Mouse (Mus musculus) erythroblast, embryonic 14.5 days (primary cell): ENCODE data around the gene Hmgcr. TPM values are rescaled to one million over a fixed set of nuclear protein-coding genes. Genes with fewer than 3 reads are reported as not detected.

Experiments
- H3K27me3 ChIP-seq: 2 replicates; pipeline ENCODE4 v1.6.1; 2012; ENCODE audit warnings: inconsistent platforms; ENCODE audit not compliant: control insufficient read depth
- H3K36me3 ChIP-seq: 2 replicates; pipeline ENCODE4 v1.6.1; 2012; ENCODE audit warnings: mild to moderate bottlenecking, inconsistent platforms; ENCODE audit not compliant: control insufficient read depth
- H3K4me1 ChIP-seq: 2 replicates; pipeline ENCODE4 v1.6.1; 2012; ENCODE audit warnings: inconsistent platforms; ENCODE audit not compliant: control insufficient read depth
- H3K4me3 ChIP-seq: replicated peaks from 2 replicates; pipeline ENCODE3; 2012; ENCODE audit warnings: moderate library complexity, mild to moderate bottlenecking, inconsistent platforms
- H3K9me3 ChIP-seq: 2 replicates; pipeline ENCODE4 v1.6.1; 2012; ENCODE audit warnings: low read length, inconsistent platforms, mixed read lengths; ENCODE audit not compliant: control insufficient read depth
- GATA1 ChIP-seq: IDR thresholded peaks from 2 replicates; pipeline ENCODE4 v1.6.1; 2012; ENCODE audit warnings: low read length, inconsistent platforms, mixed read lengths
- TAL1 ChIP-seq: IDR thresholded peaks from 3 replicates; pipeline ENCODE4 v1.6.1; 2012; ENCODE audit warnings: low read length, inconsistent platforms, mixed read lengths
- polyA plus RNA-seq: library from polyadenylated mRNA; stranded (reverse); fragments of >175 nt; gene quantifications from 2 replicates; pipeline ENCODE4 v1.2.3, GENCODE M21; 2012

The Hmgcr gene
- polyA plus RNA-seq, 1 experiment: 0.19 TPM

DNA sequence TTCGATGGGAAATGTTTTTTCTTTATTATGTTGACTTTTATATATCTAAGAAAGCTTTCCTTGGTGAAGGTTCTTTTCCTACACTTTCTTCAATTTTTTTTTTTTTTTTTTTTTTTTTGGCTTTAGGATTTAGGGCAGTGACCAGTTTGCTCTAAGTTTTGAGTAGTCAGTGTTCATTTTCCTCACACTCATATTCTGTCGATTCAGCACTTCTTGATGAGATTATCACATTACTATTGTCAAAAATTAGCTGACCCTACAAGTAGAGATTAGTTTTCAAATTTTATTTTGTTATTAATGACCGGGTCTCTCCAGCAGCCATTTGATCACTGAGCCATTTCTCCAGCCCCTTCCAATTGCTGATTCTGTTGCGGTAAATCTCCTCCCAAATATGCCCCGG, 19.2 kb upstream of the Hmgcr start:
- no peaks in the 10 kb centered on the region for H3K9me3 ChIP-seq
- no peak overlapping the region for H3K4me3 ChIP-seq
- TF ChIP-seq TAL1 (no peak), GATA1 (no peak)
- peaks cover 5% of the 10 kb centered on the region; the same call in 1 of the 2 replicates for H3K27me3 ChIP-seq
- H3K4me1 ChIP-seq: no peaks in the 10 kb centered on the region
- H3K36me3 ChIP-seq: no peaks in the 10 kb centered on the region

DNA sequence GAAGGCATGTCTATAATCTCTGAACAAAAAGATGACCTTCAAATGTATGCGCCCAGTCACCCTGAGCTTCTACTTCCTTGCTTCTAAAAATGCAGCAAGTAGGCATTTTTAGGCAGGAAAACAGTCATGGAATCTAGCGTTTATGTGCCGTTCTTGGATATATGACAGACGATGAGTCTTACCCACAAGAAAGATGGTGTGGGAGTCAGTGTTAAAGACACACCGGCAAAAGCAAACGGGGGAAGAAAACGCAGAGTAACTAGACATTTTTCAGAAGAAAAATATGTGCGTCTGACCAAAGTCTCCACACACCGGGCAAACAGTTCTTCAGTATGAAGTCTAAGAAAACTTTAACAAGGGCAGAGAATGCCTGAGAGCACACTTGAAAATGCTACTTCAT, 16.5 kb upstream of the Hmgcr start:
- Histone ChIP-seq H3K4me3 (no peak overlapping the region), H3K27me3 (peaks cover 8% of the 10 kb centered on the region; the same call in 1 of the 2 replicates), H3K9me3 (no peaks in the 10 kb centered on the region), H3K36me3 (no peaks in the 10 kb centered on the region), H3K4me1 (no peaks in the 10 kb centered on the region)
- TF ChIP-seq TAL1: no peak
- no peak for TF ChIP-seq GATA1

DNA sequence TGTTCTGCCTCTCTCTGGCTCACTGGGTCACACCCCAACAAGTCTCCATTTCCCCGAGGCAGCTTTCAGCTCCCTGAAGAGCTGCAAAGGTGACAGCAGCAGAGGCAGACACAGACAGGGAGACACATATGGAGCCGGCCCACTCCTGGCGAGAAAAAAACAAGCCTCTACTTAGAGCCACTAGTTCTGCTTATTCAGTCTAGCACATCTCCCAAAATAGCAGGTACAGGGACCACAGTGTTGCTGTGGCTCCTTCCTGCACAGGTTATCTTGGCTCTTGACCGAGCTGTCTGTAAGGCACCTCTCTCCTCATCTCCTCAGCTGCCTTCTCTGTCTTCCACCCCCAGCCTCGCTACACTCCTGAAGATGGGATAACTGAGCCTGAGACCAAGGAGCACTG, 14.0 kb upstream of the Hmgcr start:
- no peak overlapping the region for H3K4me3 ChIP-seq
- TF ChIP-seq GATA1: no peak
- no peak for TF ChIP-seq TAL1
- peaks cover 2% of the 10 kb centered on the region; the same call in 1 of the 2 replicates for H3K4me1 ChIP-seq
- no peaks in the 10 kb centered on the region for H3K36me3 ChIP-seq
- peaks cover 8% of the 10 kb centered on the region; the same call in 1 of the 2 replicates for H3K27me3 ChIP-seq
- no peaks in the 10 kb centered on the region for H3K9me3 ChIP-seq

DNA sequence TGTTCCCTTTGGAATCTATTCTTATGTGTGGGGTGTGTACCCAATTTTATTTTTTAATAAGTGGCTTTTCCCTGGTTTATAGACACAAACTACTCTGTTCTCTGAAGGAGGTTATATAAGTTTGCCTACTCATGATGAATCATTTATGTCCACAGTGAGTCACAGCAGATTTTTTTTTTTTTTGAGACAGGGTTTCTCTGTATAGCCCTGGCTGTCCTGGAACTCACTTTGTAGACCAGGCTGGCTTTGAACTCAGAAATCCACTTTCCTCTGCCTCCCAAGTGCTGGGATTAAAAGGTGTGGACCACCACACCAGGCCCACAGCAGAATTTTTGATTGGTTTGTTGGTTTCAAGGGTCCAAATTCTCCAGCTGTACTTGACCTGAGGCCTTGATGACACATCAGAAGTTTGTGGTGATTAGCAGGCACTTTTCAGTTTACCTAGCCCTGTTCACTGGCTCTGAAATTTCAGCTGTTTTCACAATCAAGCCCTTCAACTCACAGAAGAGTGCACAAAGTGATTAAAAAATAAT, 10.4 kb upstream of the Hmgcr start:
- no peaks in the 10 kb centered on the region for H3K36me3 ChIP-seq
- peaks cover 6% of the 10 kb centered on the region; the same call in 1 of the 2 replicates for H3K27me3 ChIP-seq
- peaks cover 2% of the 10 kb centered on the region; the same call in 1 of the 2 replicates for H3K4me1 ChIP-seq
- no peak overlapping the region for H3K4me3 ChIP-seq
- no peak for TF ChIP-seq GATA1
- TF ChIP-seq TAL1: no peak
- no peaks in the 10 kb centered on the region for H3K9me3 ChIP-seq

DNA sequence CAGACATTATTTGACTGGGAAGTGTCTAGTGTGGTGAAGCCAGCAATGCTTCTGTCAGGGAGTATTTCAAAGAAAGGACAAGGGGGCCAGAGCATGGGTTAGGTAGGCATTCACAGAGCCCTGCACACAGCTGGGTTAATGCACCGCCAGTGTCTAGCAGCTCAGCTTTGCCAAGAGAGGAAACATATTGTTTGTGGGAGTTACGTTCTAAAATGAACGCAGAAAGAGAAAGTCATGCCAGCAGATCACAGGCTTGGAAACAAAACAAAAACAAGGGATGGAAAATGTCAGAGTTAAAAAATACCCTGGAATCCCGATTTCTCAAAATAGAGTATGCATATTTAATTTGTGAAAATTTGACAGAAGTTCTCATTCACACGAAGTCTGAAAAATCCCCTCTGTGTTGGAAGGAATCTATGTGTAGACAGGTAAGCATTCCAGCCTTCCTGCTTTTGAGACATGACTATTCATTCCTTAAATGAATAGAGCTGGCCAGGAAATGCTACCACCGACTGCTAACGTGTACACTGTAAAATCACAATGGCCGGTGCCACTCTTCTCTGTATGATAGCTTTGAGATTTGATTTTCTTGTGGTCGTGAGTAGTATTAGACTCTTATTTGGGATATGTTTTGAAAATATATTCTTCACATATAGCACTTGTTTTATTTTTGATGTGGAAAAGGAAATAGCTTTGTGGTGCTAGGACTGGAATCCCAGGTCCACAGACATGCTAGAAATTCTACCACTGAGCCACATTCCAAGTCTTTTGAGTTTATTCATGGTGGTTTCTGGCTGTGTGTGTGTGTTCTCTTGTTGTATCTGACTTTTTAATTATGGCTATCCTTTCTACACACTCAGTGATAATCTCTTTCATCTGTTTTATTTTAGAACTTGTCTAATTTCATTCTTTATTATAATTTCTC, 9.7 kb upstream of the Hmgcr start:
- Histone ChIP-seq H3K27me3 (peaks cover 6% of the 10 kb centered on the region; the same call in 1 of the 2 replicates), H3K4me3 (no peak overlapping the region), H3K36me3 (no peaks in the 10 kb centered on the region), H3K4me1 (peaks cover 2% of the 10 kb centered on the region; the same call in 1 of the 2 replicates), H3K9me3 (no peaks in the 10 kb centered on the region)
- no peak for TF ChIP-seq TAL1
- no peak for TF ChIP-seq GATA1

DNA sequence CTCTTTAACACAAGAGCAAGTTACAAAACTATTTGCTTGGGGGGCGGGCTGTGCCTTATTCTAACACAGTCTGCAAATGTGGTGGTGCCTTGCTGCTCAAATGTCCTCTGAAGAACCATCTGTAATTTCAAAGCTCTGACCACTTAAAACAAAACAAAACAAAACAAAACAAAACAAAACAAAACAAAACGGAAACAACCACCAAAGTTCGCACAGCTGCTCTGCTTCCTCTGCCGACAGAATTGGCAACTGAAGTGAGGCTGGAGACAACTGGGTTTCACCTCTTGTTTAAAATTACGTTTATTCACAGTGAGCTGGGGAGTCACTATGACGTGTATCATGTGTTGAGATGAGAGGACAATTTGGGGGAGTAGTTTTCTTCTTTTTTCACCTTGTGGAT, 7.9 kb upstream of the Hmgcr start:
- Histone ChIP-seq H3K27me3 (no peaks in the 10 kb centered on the region), H3K4me3 (no peak overlapping the region), H3K36me3 (no peaks in the 10 kb centered on the region), H3K4me1 (peaks cover 2% of the 10 kb centered on the region; the same call in 1 of the 2 replicates), H3K9me3 (no peaks in the 10 kb centered on the region)
- TF ChIP-seq GATA1: no peak
- TF ChIP-seq TAL1: no peak

DNA sequence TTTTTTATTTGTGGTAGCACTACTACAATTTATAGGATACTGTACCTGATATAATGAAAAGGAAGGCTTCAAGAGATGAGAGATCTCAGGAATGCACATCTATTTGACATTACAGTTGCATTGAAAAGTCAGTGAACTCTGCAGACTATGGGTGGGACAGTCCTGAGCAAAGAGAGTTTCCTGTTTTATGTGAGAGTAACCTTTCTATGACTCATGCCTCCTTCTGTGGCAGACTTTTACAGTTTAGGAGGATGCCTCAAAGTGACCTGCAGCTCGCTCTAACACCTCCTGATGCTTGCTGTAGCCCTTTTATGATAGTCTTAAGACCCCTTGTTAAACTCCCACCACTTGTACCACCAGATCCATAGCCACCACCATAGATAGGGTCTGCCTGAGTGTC, 6.3 kb upstream of the Hmgcr start:
- H3K4me1 ChIP-seq: peaks cover 9% of the 10 kb centered on the region
- TF ChIP-seq GATA1 (no peak), TAL1 (no peak)
- H3K9me3 ChIP-seq: no peaks in the 10 kb centered on the region
- no peak overlapping the region for H3K4me3 ChIP-seq
- no peaks in the 10 kb centered on the region for H3K36me3 ChIP-seq
- H3K27me3 ChIP-seq: no peaks in the 10 kb centered on the region

DNA sequence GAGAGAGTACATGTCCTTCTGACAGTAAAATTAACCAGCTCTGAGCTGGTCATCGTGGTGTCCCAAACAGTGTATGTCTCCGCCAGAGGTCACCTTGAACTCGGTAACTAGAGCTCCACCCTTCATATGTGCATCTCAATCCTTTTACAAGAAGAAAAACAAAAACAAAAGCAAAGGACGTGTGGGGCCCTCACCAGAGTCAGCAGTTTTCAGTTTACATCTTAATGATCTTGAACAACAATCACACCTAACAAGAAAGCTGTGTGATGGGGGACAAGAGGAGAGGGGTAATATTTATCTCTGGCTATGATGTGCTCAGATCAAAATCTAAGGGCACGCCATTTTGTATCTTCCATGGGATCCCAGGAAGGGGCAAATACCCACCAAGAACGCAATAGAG, 5.0 kb upstream of the Hmgcr start:
- Histone ChIP-seq H3K36me3 (no peaks in the 10 kb centered on the region), H3K27me3 (no peaks in the 10 kb centered on the region), H3K9me3 (no peaks in the 10 kb centered on the region), H3K4me3 (no peak overlapping the region), H3K4me1 (peaks cover 19% of the 10 kb centered on the region)
- TF ChIP-seq GATA1: no peak
- TF ChIP-seq TAL1: no peak

DNA sequence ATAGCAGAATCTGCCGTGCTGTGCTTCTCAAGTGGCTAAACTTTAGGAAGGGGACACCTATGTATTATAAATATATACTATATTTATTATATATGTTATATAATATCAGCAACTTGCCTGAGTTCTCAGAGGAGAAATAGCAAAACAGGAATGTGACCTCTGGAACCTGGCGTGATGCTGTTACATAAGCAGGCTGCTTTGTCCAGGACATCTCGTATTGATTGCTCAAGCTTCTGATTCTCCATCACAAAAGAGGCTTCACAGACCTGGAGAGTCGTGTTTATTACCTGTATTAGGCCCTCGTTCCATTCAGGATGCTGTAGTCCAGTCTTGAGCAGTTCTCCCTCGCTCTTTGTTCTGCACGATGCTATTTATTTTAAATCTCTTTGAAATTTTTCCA, 3.1 kb upstream of the Hmgcr start:
- Histone ChIP-seq H3K4me3 (no peak overlapping the region), H3K4me1 (peaks cover 31% of the 10 kb centered on the region), H3K9me3 (no peaks in the 10 kb centered on the region), H3K36me3 (peaks cover 2% of the 10 kb centered on the region), H3K27me3 (no peaks in the 10 kb centered on the region)
- no peak for TF ChIP-seq GATA1
- TF ChIP-seq TAL1: no peak
